Mouse (Mus musculus) stomach, embryonic 16.5 days (tissue): ENCODE measurements around the gene Gcm2. TPM values are rescaled to one million over a fixed set of nuclear protein-coding genes. Genes with fewer than 3 reads are reported as not detected.

Experiments used
- ATAC-seq: fragments of 200-750 bp; cut with Nextera tagmentation; 2 replicates; pipeline ENCODE4 v1.8.0; 2017; ENCODE audit warnings: moderate number of reproducible peaks, moderate TSS enrichment; ENCODE audit not compliant: insufficient read depth, low FRiP score
- H3K27ac ChIP-seq: fragments of 300-500 bp; sonication (generic); 2 replicates; pipeline ENCODE4 v1.5.1; 2014; ENCODE audit warnings: low read length
- H3K27me3 ChIP-seq: fragments of 300-500 bp; sonication (generic); 2 replicates; pipeline ENCODE4 v1.6.1; 2014; ENCODE audit warnings: low read length, control low read depth, mixed read lengths; ENCODE audit not compliant: control insufficient read depth, insufficient read depth
- H3K36me3 ChIP-seq: fragments of 300-500 bp; sonication (generic); 2 replicates; pipeline ENCODE4 v1.6.1; 2014; ENCODE audit warnings: low read length; ENCODE audit not compliant: control insufficient read depth, insufficient read depth
- H3K4me1 ChIP-seq: fragments of 300-500 bp; sonication (generic); 2 replicates; pipeline ENCODE4 v1.6.1; 2014; ENCODE audit warnings: low read length, control low read depth, mixed read lengths; ENCODE audit not compliant: control insufficient read depth, insufficient read depth
- H3K4me2 ChIP-seq: fragments of 300-500 bp; sonication (generic); 2 replicates; pipeline ENCODE4 v1.6.1; 2014; ENCODE audit warnings: low read depth, low read length, mixed read lengths
- H3K4me3 ChIP-seq: fragments of 300-500 bp; sonication (generic); replicated peaks from 2 replicates; pipeline ENCODE4 v1.5.1; 2014; ENCODE audit warnings: mild to moderate bottlenecking, low read length
- H3K9ac ChIP-seq: fragments of 300-500 bp; sonication (generic); 2 replicates; pipeline ENCODE4 v1.6.1; 2014; ENCODE audit warnings: low read length
- H3K9me3 ChIP-seq: fragments of 300-500 bp; sonication (generic); replicated peaks from 2 replicates; pipeline ENCODE4 v1.6.1; 2016; ENCODE audit warnings: low read length, control low read depth; ENCODE audit not compliant: control insufficient read depth
- WGBS: fragments of 180-500 bp; shearing (Covaris S2); extraction: QIAGEN DNeasy Blood & Tissue Kit; methylation state at CpG from one replicate; pipeline ENCODE4 v1.1.7; 2014; 5-methylcytosine and 5-hydroxymethylcytosine counted together
- polyA plus RNA-seq: library from polyadenylated mRNA; unstranded; fragments of >200 nt; fragmentation: Nextera tagmentation; extraction: Ambion mirVana; gene quantifications from 2 replicates; pipeline ENCODE4 v1.2.1, GENCODE M21; 2015

Gene Gcm2
- polyA plus RNA-seq = not detected in 2 replicates

GRCm38 (mm10) chr13:41110935-41111334 is at the start of gene Gcm2:
Gene Gcm2, minus strand, starts transcription at chr13:41111035.
- Histone ChIP-seq H3K4me1 (no peaks in the 10 kb centered on the region), H3K27me3 (no peaks in the 10 kb centered on the region), H3K9me3 (no peaks in the 10 kb centered on the region), H3K4me3 (no peak within 1 kb of the TSS), H3K27ac (no peak within 1 kb of the TSS), H3K4me2 (no peak within 1 kb of the TSS), H3K36me3 (no peaks in the 10 kb centered on the region), H3K9ac (no peak within 1 kb of the TSS)
- 67% methylated on average over 3 of the region's 3 CpGs for WGBS
- ATAC-seq = no peak

DNA sequence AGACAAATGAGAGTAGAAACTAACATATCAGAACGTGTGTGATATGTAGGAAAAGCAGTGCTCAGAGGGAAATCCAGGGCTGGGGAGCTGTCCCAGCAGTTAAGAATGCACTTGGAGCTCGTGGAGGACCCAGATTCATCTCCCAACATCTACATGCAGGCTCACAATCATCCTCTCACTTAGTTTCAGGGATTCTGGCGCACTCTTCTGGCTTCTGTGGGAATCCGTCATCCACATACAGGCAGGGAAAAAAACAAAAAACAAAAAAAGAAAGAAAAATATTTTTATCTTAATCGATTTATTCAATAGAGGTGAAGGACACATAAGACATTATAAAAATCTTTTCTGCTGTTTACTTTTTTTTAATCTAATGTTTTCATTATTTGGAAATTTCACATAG is 47.6 kb upstream of the Gcm2 start:
- 52% methylated on average over 5 of the region's 5 CpGs for WGBS
- Histone ChIP-seq H3K27ac (no peak overlapping the region), H3K4me2 (no peak overlapping the region), H3K9me3 (no peaks in the 10 kb centered on the region), H3K4me1 (no peaks in the 10 kb centered on the region), H3K9ac (no peak overlapping the region), H3K36me3 (no peaks in the 10 kb centered on the region), H3K4me3 (no peak overlapping the region), H3K27me3 (no peaks in the 10 kb centered on the region)
- no peak for ATAC-seq

- H3K9me3 ChIP-seq = no peaks in the 10 kb centered on the region
- H3K4me1 ChIP-seq = no peaks in the 10 kb centered on the region
- no peak overlapping the region for H3K9ac ChIP-seq
- H3K27me3 ChIP-seq = no peaks in the 10 kb centered on the region
- no peak for ATAC-seq
- no peak overlapping the region for H3K4me3 ChIP-seq
- no peaks in the 10 kb centered on the region for H3K36me3 ChIP-seq
- 64% methylated on average over 11 of the region's 11 CpGs for WGBS
- no peak overlapping the region for H3K4me2 ChIP-seq
- no peak overlapping the region for H3K27ac ChIP-seq
Measured at GRCm38 (mm10) chr13:41153146-41153545, 42.3 kb upstream of the Gcm2 start.

- H3K27me3 ChIP-seq = no peaks in the 10 kb centered on the region
- WGBS = 80% methylated on average over 10 of the region's 10 CpGs
Measured at GRCm38 (mm10) chr13:41146271-41146670, 35.4 kb upstream of the Gcm2 start.

DNA sequence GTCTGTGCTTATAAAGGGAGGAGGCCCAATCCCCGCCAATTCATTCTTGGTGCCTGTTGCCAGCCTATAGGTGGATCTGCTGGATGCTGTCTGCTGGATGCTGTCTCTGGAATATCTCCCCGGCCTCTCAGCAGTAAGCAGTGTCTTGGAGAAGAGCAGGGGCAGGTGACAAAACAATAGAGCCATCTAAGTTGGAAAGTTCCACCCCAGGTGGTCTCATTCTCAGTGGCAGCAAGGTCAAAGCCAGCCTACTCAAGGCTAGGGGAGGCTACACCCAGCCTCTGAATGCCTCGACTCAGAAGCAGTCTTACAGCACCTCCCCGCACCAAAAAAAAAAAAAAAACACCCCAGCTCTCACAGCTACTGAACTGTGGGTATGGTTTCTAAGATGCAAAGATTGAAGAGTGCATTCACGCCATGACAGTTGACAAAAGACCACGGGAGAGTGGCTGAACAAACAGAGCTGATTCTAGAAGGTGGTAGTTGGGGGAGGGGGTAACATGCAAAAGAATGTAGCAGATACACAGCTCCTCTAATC is 34.7 kb upstream of the Gcm2 start:
- 60% methylated on average over 6 of the region's 6 CpGs for WGBS
- no peak overlapping the region for H3K27ac ChIP-seq
- H3K9me3 ChIP-seq = no peaks in the 10 kb centered on the region
- no peak overlapping the region for H3K9ac ChIP-seq
- no peaks in the 10 kb centered on the region for H3K27me3 ChIP-seq
- no peak overlapping the region for H3K4me3 ChIP-seq
- H3K4me1 ChIP-seq = no peaks in the 10 kb centered on the region
- H3K4me2 ChIP-seq = no peak overlapping the region
- no peaks in the 10 kb centered on the region for H3K36me3 ChIP-seq
- no peak for ATAC-seq

More at GRCm38 (mm10) chr13:41146271-41146670, 35.4 kb upstream of the Gcm2 start:
- no peak for ATAC-seq
- Histone ChIP-seq H3K4me2 (no peak overlapping the region), H3K4me1 (no peaks in the 10 kb centered on the region), H3K9ac (no peak overlapping the region), H3K27ac (no peak overlapping the region), H3K36me3 (no peaks in the 10 kb centered on the region), H3K9me3 (no peaks in the 10 kb centered on the region), H3K4me3 (no peak overlapping the region)

DNA sequence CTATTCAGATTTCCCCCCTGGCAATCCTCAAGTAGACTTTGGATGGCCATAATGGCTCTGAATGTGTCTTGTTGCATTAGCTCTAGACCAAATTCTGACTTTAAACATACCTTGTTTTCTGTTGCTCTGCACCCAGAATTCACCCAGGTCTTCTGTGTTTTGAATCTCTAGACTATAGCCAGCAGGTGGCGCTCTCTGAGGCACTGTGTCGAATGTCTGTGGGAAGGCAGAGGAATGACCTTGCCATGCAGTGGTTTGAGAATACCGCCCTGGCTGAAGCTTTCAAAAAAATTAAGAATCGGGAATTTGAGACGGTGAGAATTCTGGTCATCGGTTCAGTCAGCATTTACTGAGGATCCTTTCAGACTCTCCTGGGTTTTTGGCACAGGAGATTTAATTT is 24.1 kb upstream of the Gcm2 start:
- WGBS = 10% methylated on average over 6 of the region's 6 CpGs
- Histone ChIP-seq H3K4me2 (no peak overlapping the region), H3K4me3 (no peak overlapping the region), H3K36me3 (no peaks in the 10 kb centered on the region), H3K27me3 (no peaks in the 10 kb centered on the region), H3K9ac (no peak overlapping the region), H3K27ac (no peak overlapping the region), H3K9me3 (no peaks in the 10 kb centered on the region), H3K4me1 (0 out of 2 replicates have a peak, but pooled peaks cover 5% of the 10 kb centered on the region)
- no peak for ATAC-seq

DNA sequence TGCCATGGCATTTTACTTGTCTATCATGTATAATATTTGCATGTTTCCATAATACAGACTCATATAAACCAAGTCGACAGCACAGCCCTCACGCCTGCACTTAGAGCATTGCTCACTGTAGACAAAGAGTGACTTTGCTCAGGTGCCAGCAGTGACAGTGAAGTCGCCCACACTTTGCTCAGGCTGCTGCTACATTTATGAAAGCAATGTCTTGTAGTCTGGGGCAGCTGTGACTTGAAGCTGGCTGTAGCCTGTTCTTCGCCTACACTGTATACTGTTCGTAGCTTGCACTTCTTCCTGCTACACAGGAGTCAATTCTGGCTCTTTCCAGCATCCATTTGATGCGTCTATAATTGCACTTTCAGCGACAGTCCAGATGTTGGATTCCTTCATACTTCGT is 18.2 kb upstream of the Gcm2 start:
- Histone ChIP-seq H3K4me1 (0 out of 2 replicates have a peak, but pooled peaks cover 5% of the 10 kb centered on the region), H3K27me3 (no peaks in the 10 kb centered on the region), H3K4me3 (no peak overlapping the region), H3K4me2 (no peak overlapping the region), H3K36me3 (no peaks in the 10 kb centered on the region), H3K9ac (no peak overlapping the region), H3K27ac (no peak overlapping the region), H3K9me3 (no peaks in the 10 kb centered on the region)
- whole genome bisulfite sequencing = 87% methylated on average over 8 of the region's 8 CpGs
- ATAC-seq = no peak

DNA sequence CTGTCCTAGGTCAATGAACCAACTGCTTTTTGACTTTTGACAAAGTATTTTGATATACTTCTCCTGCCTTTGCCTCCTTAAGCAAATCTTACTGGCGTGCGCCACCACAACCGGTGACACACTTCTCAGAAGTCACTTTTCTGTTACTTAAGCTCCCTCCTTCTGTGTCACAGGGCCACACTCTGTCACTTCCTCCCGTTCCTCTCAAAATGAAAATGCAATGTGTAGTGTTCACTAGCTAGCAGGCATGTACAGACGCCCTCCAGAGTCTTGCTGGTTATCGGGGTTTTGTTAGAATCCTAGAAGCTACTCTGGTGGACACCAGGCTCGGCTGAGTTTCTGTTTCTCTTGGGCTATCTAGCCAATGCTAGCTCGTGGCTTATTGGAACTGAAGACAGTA is 17.5 kb upstream of the Gcm2 start:
- H3K9me3 ChIP-seq = no peaks in the 10 kb centered on the region
- H3K9ac ChIP-seq = no peak overlapping the region
- no peak overlapping the region for H3K4me2 ChIP-seq
- no peak for ATAC-seq
- H3K4me3 ChIP-seq = no peak overlapping the region
- no peaks in the 10 kb centered on the region for H3K36me3 ChIP-seq
- no peaks in the 10 kb centered on the region for H3K27me3 ChIP-seq
- no peak overlapping the region for H3K27ac ChIP-seq
- 0 out of 2 replicates have a peak, but pooled peaks cover 5% of the 10 kb centered on the region for H3K4me1 ChIP-seq
- 79% methylated on average over 8 of the region's 8 CpGs for WGBS

DNA sequence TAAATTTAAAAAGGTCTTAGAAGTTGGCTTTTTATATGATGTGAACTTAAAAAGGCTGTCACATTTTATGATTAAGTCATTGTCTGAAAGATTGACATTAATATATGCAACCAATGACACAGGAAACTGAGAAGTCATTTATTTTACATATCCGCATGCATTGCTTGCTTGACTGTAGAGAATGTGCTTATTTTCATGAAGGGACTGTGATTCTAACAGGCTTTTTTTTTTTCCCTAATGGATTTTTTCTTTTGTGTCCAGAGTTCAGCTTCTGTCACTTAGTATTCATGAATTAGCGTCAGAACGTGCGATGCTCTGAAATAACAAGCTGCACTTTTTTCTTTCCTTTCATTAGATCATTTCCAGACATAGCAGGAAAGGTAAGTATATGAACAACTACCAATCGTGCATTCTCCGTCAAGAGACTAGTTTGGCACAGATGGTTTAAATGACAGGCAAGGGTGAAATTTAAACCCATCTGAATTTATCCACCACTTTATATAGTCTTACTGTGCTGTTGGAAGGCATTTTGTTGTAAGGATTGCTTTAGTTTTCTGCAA is 12.9 kb upstream of the Gcm2 start:
- Histone ChIP-seq H3K9ac (no peak overlapping the region), H3K4me2 (no peak overlapping the region), H3K9me3 (no peaks in the 10 kb centered on the region), H3K27me3 (no peaks in the 10 kb centered on the region), H3K36me3 (no peaks in the 10 kb centered on the region), H3K27ac (no peak overlapping the region), H3K4me3 (no peak overlapping the region), H3K4me1 (no peaks in the 10 kb centered on the region)
- WGBS = 88% methylated on average over 6 of the region's 6 CpGs
- ATAC-seq = no peak
